Mouse (Mus musculus) heart, postnatal 14 days (tissue): ENCODE measurements around the gene Pms2. TPM values are rescaled to one million over a fixed set of nuclear protein-coding genes. Genes with fewer than 3 reads are reported as not detected.

Source experiments
- DNase-seq, 2 experiments: peaks; one replicate each; pipeline ENCODE4 v3.0.0; 2021 to 2022
- intact Hi-C: fragments of 180-260 bp; cut with DNase I; formaldehyde crosslinking; loops from one replicate; pipeline ENCODE4 v1.15.1; 2025
- long read RNA-seq, 2 experiments: library from polyadenylated mRNA; stranded (forward); transcript quantifications; one replicate each; pipeline ENCODE4 v2.0.0; 2021
- total RNA-seq, 2 experiments: library from RNA; stranded (reverse); gene quantifications; 2 replicates each; pipeline ENCODE4 v1.2.3; 2021

Gene Pms2
- total RNA-seq, result 1 to 10 TPM; 5.6 to 7.6 TPM
- long read RNA-seq, experiment 1, full-length matches to known transcripts, result 7 of 8 reads
- long read RNA-seq, experiment 1, partial matches to known transcripts, result 0 of 8 reads
- long read RNA-seq, experiment 1, other reads (novel, unspliced or antisense), result 1 of 8 reads
- long read RNA-seq, experiment 2, full-length matches to known transcripts, result 1 of 2 reads
- long read RNA-seq, experiment 2, partial matches to known transcripts, result 1 of 2 reads
- long read RNA-seq, experiment 2, other reads (novel, unspliced or antisense), result 0 of 2 reads

GRCm38 (mm10) chr5:143909417-143910400, at the start of gene Pms2, which contains the start of gene Aimp2:
Gene Pms2 (plus strand): TSS chr5:143909964.
Gene Aimp2 (minus strand): TSS chr5:143909847.
- intact Hi-C loops, result loop anchor here (2.0 to 5.0 kb wide), 2 partner anchors 177 to 352 kb away; partner anchors contain the start of gene Usp42
- peak; percentile 92 to 95 for DNase-seq

- intact Hi-C loops, result no loop called here
- DNase-seq, result no peak
These were observed 38.1 kb upstream of the Pms2 start for GRCm38 (mm10) chr5:143871547-143872169.

GRCm38 (mm10) chr5:143874571-143874970, 35.2 kb upstream of the Pms2 start:
- no peak for DNase-seq
- intact Hi-C loops, result no loop called here

- intact Hi-C loops, result no loop called here
These were observed 24.5 kb upstream of the Pms2 start for GRCm38 (mm10) chr5:143885274-143885673.

GRCm38 (mm10) chr5:143890741-143891140, 19.0 kb upstream of the Pms2 start:
- intact Hi-C loops, result no loop called here
- no peak for DNase-seq

More at GRCm38 (mm10) chr5:143885274-143885673, 24.5 kb upstream of the Pms2 start:
- DNase-seq, result no peak

- DNase-seq, result no peak
- intact Hi-C loops, result no loop called here
These were observed 17.4 kb upstream of the Pms2 start for GRCm38 (mm10) chr5:143892255-143892886.

GRCm38 (mm10) chr5:143893396-143893795, 16.4 kb upstream of the Pms2 start:
- intact Hi-C loops, result no loop called here
- DNase-seq, result no peak

GRCm38 (mm10) chr5:143897635-143898330, 12.0 kb upstream of the Pms2 start, which contains the start of gene Ankrd61:
Gene Ankrd61 (minus strand): TSS chr5:143897685.
- intact Hi-C loops, result no loop called here
- DNase-seq, result no peak

- intact Hi-C loops, result no loop called here
- DNase-seq, result peak; percentile 48 to 59
These were observed 7.7 kb upstream of the Pms2 start for GRCm38 (mm10) chr5:143902111-143902510.

- DNase-seq, result no peak
- intact Hi-C loops, result no loop called here
These were observed 6.0 kb upstream of the Pms2 start for GRCm38 (mm10) chr5:143903813-143904212.

- intact Hi-C loops, result loop anchor here (5.0 kb wide), 1 partner anchor 349 kb away; no protein-coding TSS in a partner anchor
- DNase-seq, result no peak
These were observed 3.3 kb upstream of the Pms2 start for GRCm38 (mm10) chr5:143906429-143906828.

- intact Hi-C loops, result loop anchor here (5.0 kb wide), 1 partner anchor 352 kb away; no protein-coding TSS in a partner anchor
These were observed 838 bp upstream of the Pms2 start for GRCm38 (mm10) chr5:143908926-143909325.

GRCm38 (mm10) chr5:143916221-143916620, 6.5 kb downstream of the Pms2 start:
- intact Hi-C loops, result loop anchor here (5.0 kb wide), 1 partner anchor 349 kb away; no protein-coding TSS in a partner anchor
- DNase-seq, result no peak

More at GRCm38 (mm10) chr5:143908926-143909325, 838 bp upstream of the Pms2 start:
- no peak for DNase-seq

- peak; percentile 65 to 74 for DNase-seq
- intact Hi-C loops, result loop anchor here (5.0 kb wide), 1 partner anchor 350 kb away; no protein-coding TSS in a partner anchor
These were observed 7.7 kb downstream of the Pms2 start for GRCm38 (mm10) chr5:143917418-143917817.

- no peak for DNase-seq
- intact Hi-C loops, result loop anchor here (5.0 kb wide), 1 partner anchor 351 kb away; no protein-coding TSS in a partner anchor
These were observed 8.4 kb downstream of the Pms2 start for GRCm38 (mm10) chr5:143918120-143918519.

- intact Hi-C loops, result no loop called here
These were observed 15.2 kb downstream of the Pms2 start for GRCm38 (mm10) chr5:143924781-143925452.

GRCm38 (mm10) chr5:143927875-143928274, 18.1 kb downstream of the Pms2 start, which contains the start of gene Gm42421:
Gene Gm42421 (plus strand): TSS chr5:143928175.
- DNase-seq, result no peak
- intact Hi-C loops, result no loop called here

More at GRCm38 (mm10) chr5:143924781-143925452, 15.2 kb downstream of the Pms2 start:
- DNase-seq, result no peak

- intact Hi-C loops, result no loop called here
- no peak for DNase-seq
These were observed 19.5 kb downstream of the Pms2 start for GRCm38 (mm10) chr5:143929291-143929690.
